Mouse (Mus musculus) liver, postnatal 0 days (tissue): ENCODE data around the gene Lrrc28. TPM values are rescaled to one million over a fixed set of nuclear protein-coding genes. Genes with fewer than 3 reads are reported as not detected.
A peak's percentile ranks its signal among the peaks of the same experiment; 100 is the strongest.
"Not testable (repeated sequence)": the region's sequence is repeated elsewhere in the genome, so short reads cannot be mapped to it uniquely, and the experiment has no call there.

Experiments
- ATAC-seq: fragments of 200-750 bp; cut with Nextera tagmentation; 2 replicates; pipeline ENCODE4 v1.8.0; 2017; ENCODE audit warnings: mild to moderate bottlenecking, moderate library complexity
- DNase-seq: peaks from one replicate; pipeline ENCODE4 v3.0.0-alpha.2; 2016
- H3K27ac ChIP-seq: fragments of 300-500 bp; sonication (generic); 2 replicates; pipeline ENCODE4 v1.5.1; 2014; ENCODE audit warnings: antibody characterized with exemption, moderate library complexity, mild to moderate bottlenecking, low read depth
- H3K27me3 ChIP-seq: fragments of 300-500 bp; sonication (generic); 2 replicates; pipeline ENCODE4 v1.6.1; 2014; ENCODE audit warnings: low read length, control low read depth, mixed read lengths; ENCODE audit not compliant: insufficient read depth
- H3K36me3 ChIP-seq: fragments of 300-500 bp; sonication (generic); replicated peaks from 2 replicates; pipeline ENCODE4 v1.6.1; 2014; ENCODE audit warnings: mild to moderate bottlenecking, control low read depth, low read length, moderate library complexity, mixed read lengths; ENCODE audit not compliant: insufficient read depth
- H3K4me1 ChIP-seq: fragments of 300-500 bp; sonication (generic); 2 replicates; pipeline ENCODE4 v1.6.1; 2014; ENCODE audit warnings: antibody characterized with exemption, mild to moderate bottlenecking, control low read depth; ENCODE audit not compliant: insufficient read depth
- H3K4me2 ChIP-seq: fragments of 300-500 bp; sonication (generic); 2 replicates; pipeline ENCODE4 v1.6.1; 2014; ENCODE audit warnings: low read depth, mild to moderate bottlenecking, low read length, moderate library complexity, mixed read lengths
- H3K4me3 ChIP-seq: fragments of 300-500 bp; sonication (generic); 2 replicates; pipeline ENCODE4 v1.5.1; 2014; ENCODE audit warnings: low read depth, low read length
- H3K9ac ChIP-seq: fragments of 300-500 bp; sonication (generic); replicated peaks from 2 replicates; pipeline ENCODE4 v1.6.1; 2014; ENCODE audit warnings: mild to moderate bottlenecking, moderate library complexity
- H3K9me3 ChIP-seq: fragments of 300-500 bp; sonication (generic); 2 replicates; pipeline ENCODE4 v1.6.1; 2016; ENCODE audit warnings: mild to moderate bottlenecking, control low read depth, low read length, mixed read lengths
- CTCF ChIP-seq: sonication (generic); IDR thresholded peaks from 2 replicates; pipeline ENCODE4 v1.5.1; 2016; ENCODE audit warnings: antibody characterized with exemption, low read depth
- EP300 ChIP-seq: IDR thresholded peaks from 2 replicates; pipeline ENCODE4 v1.6.1; 2016; ENCODE audit warnings: antibody characterized with exemption, low read depth, mild to moderate bottlenecking
- WGBS: fragments of 180-500 bp; shearing (Covaris S2); extraction: QIAGEN DNeasy Blood & Tissue Kit; methylation state at CpG from one replicate; pipeline ENCODE4 v1.1.7; 2014; ENCODE audit not compliant: insufficient replicate concordance; 5-methylcytosine and 5-hydroxymethylcytosine counted together
- polyA plus RNA-seq: library from polyadenylated mRNA; unstranded; fragments of >200 nt; fragmentation: Nextera tagmentation; extraction: Ambion mirVana; gene quantifications from 2 replicates; pipeline ENCODE4 v1.2.1, GENCODE M21; 2015

The Lrrc28 gene
- polyA plus RNA-seq, 1 experiment from 2014 or later = 12.6 TPM

DNA sequence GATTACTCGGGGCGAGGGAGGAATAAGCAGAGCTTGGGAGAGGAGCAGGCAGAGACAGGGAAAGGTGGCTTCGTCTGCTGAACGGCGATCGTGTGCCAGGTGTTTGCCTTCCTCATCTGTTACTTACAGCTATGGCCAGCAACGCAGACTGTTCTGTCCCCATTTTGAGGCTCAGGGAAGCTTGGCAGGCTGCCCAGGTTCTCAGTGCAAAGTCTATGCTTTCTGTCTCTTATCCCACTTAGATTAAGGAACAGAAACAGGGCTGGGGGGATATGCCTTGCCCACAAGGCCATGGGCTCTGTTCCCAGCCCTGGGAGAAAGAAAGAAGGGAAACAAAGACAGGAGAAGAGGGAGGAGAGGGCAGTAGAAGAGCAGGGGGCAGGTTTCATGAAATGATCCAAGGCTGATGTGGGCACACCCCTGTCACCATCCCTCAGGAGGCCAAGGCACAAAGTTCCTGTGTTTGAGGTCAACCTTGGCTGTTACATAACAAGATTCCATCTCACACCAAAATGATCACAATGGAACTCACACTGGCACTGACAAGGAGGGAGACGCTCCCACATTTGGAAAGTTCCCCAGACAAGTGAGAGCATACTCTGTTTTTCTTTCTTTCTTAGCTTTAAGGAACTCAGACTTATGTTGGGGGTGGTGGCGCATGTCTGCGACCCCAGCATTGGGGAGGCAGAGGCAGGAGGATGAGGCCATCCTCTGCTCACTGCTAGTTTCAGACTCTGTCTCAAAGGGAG lies 116.8 kb downstream of the Lrrc28 start:
- peak overlapping the region; percentile 4; the same call in 1 of the 2 replicates for H3K9ac ChIP-seq
- DNase-seq (peak; percentile 67), ATAC-seq (peak; percentile 64)
- WGBS = 68% methylated on average over 10 of the region's 10 CpGs
- no peak overlapping the region for H3K4me3 ChIP-seq
- no peaks in the 10 kb centered on the region for H3K36me3 ChIP-seq
- H3K27me3 ChIP-seq = no peaks in the 10 kb centered on the region
- 0 out of 2 replicates have a peak overlapping the region, but pooled peaks have one; percentile 30 for H3K27ac ChIP-seq
- peaks cover 10% of the 10 kb centered on the region for H3K4me1 ChIP-seq
- no peaks in the 10 kb centered on the region for H3K9me3 ChIP-seq
- no peak overlapping the region; the same call in 1 of the 2 replicates for H3K4me2 ChIP-seq
- no peak for TF ChIP-seq CTCF
- no peak for TF ChIP-seq EP300

- TF ChIP-seq EP300 = no peak
- no peak for TF ChIP-seq CTCF
- no peak overlapping the region for H3K4me2 ChIP-seq
- no peak overlapping the region for H3K27ac ChIP-seq
- H3K36me3 ChIP-seq = no peaks in the 10 kb centered on the region
- DNase-seq (no peak), ATAC-seq (no peak)
- no peaks in the 10 kb centered on the region for H3K27me3 ChIP-seq
- 78% methylated on average over 3 of the region's 3 CpGs for WGBS
- peaks cover 10% of the 10 kb centered on the region for H3K4me1 ChIP-seq
- no peaks in the 10 kb centered on the region for H3K9me3 ChIP-seq
- H3K9ac ChIP-seq = no peak overlapping the region
- H3K4me3 ChIP-seq = no peak overlapping the region
Measured at GRCm38 (mm10) chr7:67525886-67526580, 119.0 kb downstream of the Lrrc28 start.

DNA sequence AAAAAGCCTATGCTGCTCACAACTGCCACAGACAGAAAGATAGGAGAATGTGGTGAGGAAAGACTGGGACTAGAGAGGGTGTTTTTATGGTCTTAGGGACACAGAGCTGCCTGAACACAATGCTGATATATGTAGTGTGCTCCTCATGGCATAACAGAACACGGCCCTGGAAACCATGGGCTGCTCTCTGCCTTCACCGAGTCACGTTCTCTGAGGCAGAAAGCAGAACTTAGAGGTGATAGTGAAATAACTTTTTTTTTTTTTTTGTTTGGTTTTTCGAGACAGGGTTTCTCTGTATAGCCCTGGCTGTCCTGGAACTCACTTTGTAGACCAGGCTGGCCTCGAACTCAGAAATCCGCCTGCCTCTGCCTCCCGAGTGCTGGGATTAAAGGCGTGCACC lies 121.0 kb downstream of the Lrrc28 start:
- not testable (repeated sequence) for H3K9ac ChIP-seq, H3K4me3 ChIP-seq, H3K27me3 ChIP-seq, H3K4me1 ChIP-seq, H3K27ac ChIP-seq, DNase-seq, H3K36me3 ChIP-seq, H3K4me2 ChIP-seq, ATAC-seq, H3K9me3 ChIP-seq
- 62% methylated on average over 7 of the region's 8 CpGs for WGBS

DNA sequence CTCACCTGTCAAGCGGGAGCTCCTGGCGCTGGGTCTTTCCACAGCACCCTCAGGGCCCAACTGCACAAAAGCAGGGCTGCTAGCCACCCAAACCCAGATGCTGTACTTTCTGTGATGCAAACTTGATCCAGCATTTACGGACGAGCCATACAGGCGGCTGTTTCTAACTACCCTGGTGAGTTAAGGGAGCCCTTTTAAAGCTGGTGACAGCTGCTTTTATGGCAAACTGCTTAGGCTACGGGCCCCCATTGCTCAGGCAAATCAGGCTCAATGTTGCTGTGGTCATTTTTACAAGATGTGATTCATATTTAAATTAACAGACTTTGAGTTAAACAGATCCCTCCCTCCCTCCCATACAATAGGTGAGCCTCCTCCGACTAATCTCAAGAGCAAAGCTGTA lies 121.7 kb downstream of the Lrrc28 start:
- Histone ChIP-seq H3K9ac (no peak overlapping the region), H3K4me1 (peaks cover 8% of the 10 kb centered on the region), H3K27ac (no peak overlapping the region), H3K9me3 (no peaks in the 10 kb centered on the region), H3K36me3 (no peaks in the 10 kb centered on the region), H3K4me3 (no peak overlapping the region), H3K27me3 (no peaks in the 10 kb centered on the region), H3K4me2 (no peak overlapping the region)
- TF ChIP-seq EP300 (no peak), CTCF (no peak)
- ATAC-seq (no peak), DNase-seq (no peak)
- WGBS = 85% methylated on average over 7 of the region's 7 CpGs

DNA sequence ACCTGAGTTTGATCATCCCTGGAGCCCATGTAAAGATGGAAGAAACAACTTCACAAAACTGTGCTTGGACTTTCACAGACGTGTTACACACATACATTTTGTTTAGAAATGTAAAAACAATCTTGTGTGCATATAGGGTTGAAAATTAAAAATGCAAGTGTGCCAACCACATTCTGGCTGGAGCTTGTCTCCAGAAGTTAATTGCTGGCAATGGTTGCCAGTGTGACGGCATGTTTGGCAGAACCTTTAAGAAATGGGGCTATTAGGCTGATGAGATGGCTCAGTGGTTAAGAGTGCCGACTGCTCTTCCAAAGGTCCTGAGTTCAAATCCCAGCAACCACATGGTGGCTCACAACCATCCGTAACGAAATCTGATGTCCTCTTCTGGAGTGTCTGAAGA lies 123.3 kb downstream of the Lrrc28 start:
- ATAC-seq, H3K27ac ChIP-seq, H3K9me3 ChIP-seq, H3K4me1 ChIP-seq, H3K36me3 ChIP-seq, H3K4me2 ChIP-seq, H3K9ac ChIP-seq, H3K4me3 ChIP-seq, H3K27me3 ChIP-seq, DNase-seq: not testable (repeated sequence)
- WGBS = 79% methylated on average over 3 of the region's 5 CpGs

GRCm38 (mm10) chr7:67520959-67521358 lies 124.1 kb downstream of the Lrrc28 start:
- DNase-seq = no peak

More at GRCm38 (mm10) chr7:67520959-67521358, 124.1 kb downstream of the Lrrc28 start:
- ATAC-seq = no peak
- H3K27ac ChIP-seq = no peak overlapping the region
- H3K4me2 ChIP-seq = no peak overlapping the region
- H3K27me3 ChIP-seq = no peaks in the 10 kb centered on the region
- H3K4me3 ChIP-seq = no peak overlapping the region
- no peaks in the 10 kb centered on the region for H3K4me1 ChIP-seq
- H3K36me3 ChIP-seq = no peaks in the 10 kb centered on the region
- TF ChIP-seq CTCF = peak; percentile 50
- no peak for TF ChIP-seq EP300
- H3K9ac ChIP-seq = no peak overlapping the region
- no peaks in the 10 kb centered on the region for H3K9me3 ChIP-seq
- 72% methylated on average over 4 of the region's 4 CpGs for WGBS
